Mouse (Mus musculus) hindbrain, embryonic 13.5 days (tissue): ENCODE data around the gene Igfbp4. TPM values are rescaled to one million over a fixed set of nuclear protein-coding genes. Genes with fewer than 3 reads are reported as not detected.

ENCODE experiments used
- ATAC-seq: fragments of 200-750 bp; cut with Nextera tagmentation; 2 replicates; pipeline ENCODE4 v1.8.0; 2017; ENCODE audit warnings: moderate TSS enrichment; ENCODE audit not compliant: low FRiP score
- H3K27ac ChIP-seq: fragments of 300-500 bp; sonication (generic); 2 replicates; pipeline ENCODE4 v1.5.1; 2015; ENCODE audit warnings: inconsistent platforms, mild to moderate bottlenecking, moderate library complexity
- H3K27me3 ChIP-seq: fragments of 300-500 bp; sonication (generic); 2 replicates; pipeline ENCODE4 v1.6.1; 2015; ENCODE audit warnings: mild to moderate bottlenecking, inconsistent platforms
- H3K36me3 ChIP-seq: fragments of 300-500 bp; sonication (generic); 2 replicates; pipeline ENCODE4 v1.6.1; 2015; ENCODE audit warnings: mild to moderate bottlenecking, inconsistent platforms
- H3K4me1 ChIP-seq: fragments of 300-500 bp; sonication (generic); replicated peaks from 2 replicates; pipeline ENCODE4 v1.6.1; 2015; ENCODE audit warnings: inconsistent platforms
- H3K4me2 ChIP-seq: fragments of 300-500 bp; sonication (generic); 2 replicates; pipeline ENCODE4 v1.6.1; 2015; ENCODE audit warnings: inconsistent platforms, mild to moderate bottlenecking, moderate library complexity
- H3K4me3 ChIP-seq: fragments of 300-500 bp; sonication (generic); 2 replicates; pipeline ENCODE4 v1.5.1; 2015; ENCODE audit warnings: mild to moderate bottlenecking, inconsistent platforms
- H3K9ac ChIP-seq: fragments of 300-500 bp; sonication (generic); 2 replicates; pipeline ENCODE4 v1.6.1; 2015; ENCODE audit warnings: mild to moderate bottlenecking, inconsistent platforms
- H3K9me3 ChIP-seq: fragments of 300-500 bp; sonication (generic); 2 replicates; pipeline ENCODE4 v1.6.1; 2016; ENCODE audit warnings: inconsistent platforms
- WGBS: fragments of 180-500 bp; shearing (Covaris S2); methylation state at CpG from one replicate; pipeline ENCODE4 v1.1.7; 2015; 5-methylcytosine and 5-hydroxymethylcytosine counted together
- polyA plus RNA-seq: library from polyadenylated mRNA; unstranded; fragments of >200 nt; fragmentation: Nextera tagmentation; extraction: Ambion mirVana; gene quantifications from 2 replicates; pipeline ENCODE4 v1.2.1, GENCODE M21; 2015

Igfbp4 gene
- polyA plus RNA-seq, 1 experiment from 2014 or later = 194 TPM

- Histone ChIP-seq H3K4me1 (no peaks in the 10 kb centered on the region; the same call in 1 of the 2 replicates), H3K9ac (no peak overlapping the region), H3K27ac (no peak overlapping the region), H3K4me3 (no peak overlapping the region), H3K9me3 (no peaks in the 10 kb centered on the region), H3K36me3 (no peaks in the 10 kb centered on the region), H3K27me3 (no peaks in the 10 kb centered on the region), H3K4me2 (no peak overlapping the region)
- 87% methylated on average over 9 of the region's 9 CpGs for WGBS
- ATAC-seq = no peak
These were observed 61.7 kb downstream of the Igfbp4 start for GRCm38 (mm10) chr11:99102575-99103270.

Other genes with a start within 250 kb of the Igfbp4 start
- gene Msl1, start 245.7 kb upstream of the Igfbp4 start, polyA plus RNA-seq = 31.5 and 33.0 TPM in 2 replicates
- gene Casc3, start 236.3 kb upstream of the Igfbp4 start, polyA plus RNA-seq = 48.7 and 50.2 TPM in 2 replicates
- gene Rapgefl1, start 204.5 kb upstream of the Igfbp4 start, polyA plus RNA-seq = 6.2 and 7.0 TPM in 2 replicates
- 5.0 TPM in 2 replicates for gene Wipf2, start 177.6 kb upstream of the Igfbp4 start, polyA plus RNA-seq
- gene Cdc6, start 133.4 kb upstream of the Igfbp4 start, polyA plus RNA-seq = 5.9 and 6.0 TPM in 2 replicates
- 17.1 and 20.3 TPM in 2 replicates for gene Rara, start 113.4 kb upstream of the Igfbp4 start, polyA plus RNA-seq
- gene Gjd3, start 58.2 kb upstream of the Igfbp4 start, polyA plus RNA-seq = 1.5 and 1.6 TPM in 2 replicates
- 55.7 and 62.2 TPM in 2 replicates for gene Top2a, start 17.1 kb upstream of the Igfbp4 start, polyA plus RNA-seq
- 0.17 and 0.19 TPM in 2 replicates for gene Tns4, start 48.1 kb downstream of the Igfbp4 start, polyA plus RNA-seq
- gene Ccr7, start 113.8 kb downstream of the Igfbp4 start, polyA plus RNA-seq = not detected in 2 replicates
- 344 and 354 TPM in 2 replicates for gene Smarce1, start 189.8 kb downstream of the Igfbp4 start, polyA plus RNA-seq
- 3.9 and 4.1 TPM in 2 replicates for gene Krt222, start 202.8 kb downstream of the Igfbp4 start, polyA plus RNA-seq
- 0.09 TPM in 1 of 2 replicates, not detected in the other for gene Krt24, start 244.0 kb downstream of the Igfbp4 start, polyA plus RNA-seq